Mouse (Mus musculus): ENCODE data around the gene 1110008L16Rik. TPM values are rescaled to one million over a fixed set of nuclear protein-coding genes. Genes with fewer than 3 reads are reported as not detected.

The 1110008L16Rik gene
- polyA plus RNA-seq, 1 experiment from 2014 or later = 19.5 TPM

- ATAC-seq = 0 out of 2 replicates have a peak, but pooled peaks have one; percentile 68
- no peak overlapping the region for H3K4me2 ChIP-seq (replicated peaks)
- no peaks in the 10 kb centered on the region for H3K27me3 ChIP-seq (replicated peaks)
- H3K27ac ChIP-seq = no peak overlapping the region
- no peak overlapping the region for H3K4me3 ChIP-seq (replicated peaks)
- no peak overlapping the region for H3K9ac ChIP-seq
- H3K4me1 ChIP-seq (replicated peaks) = no peaks in the 10 kb centered on the region
- 46% methylated on average over 6 of the region's 6 CpGs for WGBS
- H3K36me3 ChIP-seq = no peaks in the 10 kb centered on the region
- no peaks in the 10 kb centered on the region for H3K9me3 ChIP-seq
Measured at GRCm38 (mm10) chr12:55353423-55353822, 54.0 kb downstream of the 1110008L16Rik start.

- Histone ChIP-seq H3K9ac (no peak overlapping the region), H3K4me3 (replicated peaks) (no peak overlapping the region), H3K4me1 (replicated peaks) (no peaks in the 10 kb centered on the region), H3K36me3 (no peaks in the 10 kb centered on the region), H3K4me2 (replicated peaks) (no peak overlapping the region), H3K27ac (no peak overlapping the region), H3K9me3 (no peaks in the 10 kb centered on the region), H3K27me3 (replicated peaks) (no peaks in the 10 kb centered on the region)
- WGBS = 46% methylated on average over 4 of the region's 4 CpGs
- 0 out of 2 replicates have a peak, but pooled peaks have one; percentile 61 for ATAC-seq
Measured at GRCm38 (mm10) chr12:55354904-55355303, 55.5 kb downstream of the 1110008L16Rik start.

- Histone ChIP-seq H3K4me3 (replicated peaks) (no peak overlapping the region), H3K36me3 (no peaks in the 10 kb centered on the region), H3K4me2 (replicated peaks) (no peak overlapping the region), H3K9ac (no peak overlapping the region), H3K27ac (no peak overlapping the region), H3K9me3 (no peaks in the 10 kb centered on the region), H3K4me1 (replicated peaks) (no peaks in the 10 kb centered on the region), H3K27me3 (replicated peaks) (no peaks in the 10 kb centered on the region)
- ATAC-seq = no peak
- 46% methylated on average over 1 of the region's 1 CpGs for WGBS
Measured at GRCm38 (mm10) chr12:55357303-55357702, 57.9 kb downstream of the 1110008L16Rik start.

DNA sequence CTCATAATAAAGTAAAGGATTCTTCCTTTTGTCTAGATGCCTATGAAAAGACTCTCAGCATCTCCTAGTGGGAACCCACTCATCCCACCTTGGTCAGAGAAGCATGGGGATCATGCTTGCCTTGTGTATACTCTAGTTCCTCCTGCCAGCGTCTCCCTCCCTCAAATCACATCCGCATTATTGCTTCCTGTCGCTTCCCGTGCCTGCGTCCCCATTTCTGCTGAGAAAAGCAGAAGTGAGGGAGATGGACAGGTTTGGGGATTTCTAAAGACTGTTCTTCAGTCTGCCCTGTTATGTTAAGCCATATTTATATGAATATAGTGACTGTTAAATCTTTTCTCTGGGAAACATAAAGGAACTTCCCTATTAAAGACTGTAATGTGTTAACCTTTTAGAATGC is 61.6 kb downstream of the 1110008L16Rik start:
- no peak overlapping the region for H3K9ac ChIP-seq
- H3K4me2 ChIP-seq (replicated peaks) = no peak overlapping the region
- H3K4me3 ChIP-seq (replicated peaks) = no peak overlapping the region
- 76% methylated on average over 5 of the region's 5 CpGs for WGBS
- no peaks in the 10 kb centered on the region for H3K9me3 ChIP-seq
- no peaks in the 10 kb centered on the region for H3K4me1 ChIP-seq (replicated peaks)
- H3K27me3 ChIP-seq (replicated peaks) = no peaks in the 10 kb centered on the region
- no peak overlapping the region for H3K27ac ChIP-seq
- no peaks in the 10 kb centered on the region for H3K36me3 ChIP-seq
- ATAC-seq = no peak

GRCm38 (mm10) chr12:55365083-55365482 is 65.7 kb downstream of the 1110008L16Rik start:
- no peaks in the 10 kb centered on the region for H3K4me1 ChIP-seq (replicated peaks)
- H3K27ac ChIP-seq = no peak overlapping the region
- no peaks in the 10 kb centered on the region for H3K9me3 ChIP-seq
- no peaks in the 10 kb centered on the region for H3K27me3 ChIP-seq (replicated peaks)
- H3K4me2 ChIP-seq (replicated peaks) = no peak overlapping the region
- no peaks in the 10 kb centered on the region for H3K36me3 ChIP-seq
- no peak overlapping the region for H3K4me3 ChIP-seq (replicated peaks)
- ATAC-seq = no peak
- H3K9ac ChIP-seq = no peak overlapping the region
- 70% methylated on average over 2 of the region's 2 CpGs for WGBS

GRCm38 (mm10) chr12:55372424-55373055 is 73.2 kb downstream of the 1110008L16Rik start:
- Histone ChIP-seq H3K4me2 (replicated peaks) (no peak overlapping the region), H3K4me3 (replicated peaks) (no peak overlapping the region), H3K9me3 (no peaks in the 10 kb centered on the region), H3K27me3 (replicated peaks) (no peaks in the 10 kb centered on the region), H3K4me1 (replicated peaks) (no peaks in the 10 kb centered on the region), H3K36me3 (no peaks in the 10 kb centered on the region), H3K27ac (no peak overlapping the region), H3K9ac (no peak overlapping the region)
- ATAC-seq = no peak
- 79% methylated on average over 3 of the region's 3 CpGs for WGBS

- peak overlapping the region; percentile 34; the same call in 1 of the 2 replicates for H3K27ac ChIP-seq
- H3K36me3 ChIP-seq = no peaks in the 10 kb centered on the region
- ATAC-seq = peak; percentile 85
- 74% methylated on average over 16 of the region's 16 CpGs for WGBS
- no peak overlapping the region for H3K9ac ChIP-seq
- H3K4me3 ChIP-seq (replicated peaks) = no peak overlapping the region
- H3K4me2 ChIP-seq (replicated peaks) = no peak overlapping the region
- H3K27me3 ChIP-seq (replicated peaks) = no peaks in the 10 kb centered on the region
- no peaks in the 10 kb centered on the region for H3K4me1 ChIP-seq (replicated peaks)
- no peaks in the 10 kb centered on the region for H3K9me3 ChIP-seq
Measured at GRCm38 (mm10) chr12:55376956-55377609, 77.7 kb downstream of the 1110008L16Rik start.

GRCm38 (mm10) chr12:55377610-55377980 is 78.2 kb downstream of the 1110008L16Rik start:
- peak; percentile 45; the same call in 1 of the 2 replicates for ATAC-seq
- no peak overlapping the region for H3K9ac ChIP-seq
- H3K27ac ChIP-seq = 0 out of 2 replicates have a peak overlapping the region, but pooled peaks have one; percentile 34
- H3K4me1 ChIP-seq (replicated peaks) = no peaks in the 10 kb centered on the region
- 67% methylated on average over 6 of the region's 6 CpGs for WGBS
- no peaks in the 10 kb centered on the region for H3K9me3 ChIP-seq
- no peak overlapping the region for H3K4me3 ChIP-seq (replicated peaks)
- H3K27me3 ChIP-seq (replicated peaks) = no peaks in the 10 kb centered on the region
- no peaks in the 10 kb centered on the region for H3K36me3 ChIP-seq
- no peak overlapping the region for H3K4me2 ChIP-seq (replicated peaks)

DNA sequence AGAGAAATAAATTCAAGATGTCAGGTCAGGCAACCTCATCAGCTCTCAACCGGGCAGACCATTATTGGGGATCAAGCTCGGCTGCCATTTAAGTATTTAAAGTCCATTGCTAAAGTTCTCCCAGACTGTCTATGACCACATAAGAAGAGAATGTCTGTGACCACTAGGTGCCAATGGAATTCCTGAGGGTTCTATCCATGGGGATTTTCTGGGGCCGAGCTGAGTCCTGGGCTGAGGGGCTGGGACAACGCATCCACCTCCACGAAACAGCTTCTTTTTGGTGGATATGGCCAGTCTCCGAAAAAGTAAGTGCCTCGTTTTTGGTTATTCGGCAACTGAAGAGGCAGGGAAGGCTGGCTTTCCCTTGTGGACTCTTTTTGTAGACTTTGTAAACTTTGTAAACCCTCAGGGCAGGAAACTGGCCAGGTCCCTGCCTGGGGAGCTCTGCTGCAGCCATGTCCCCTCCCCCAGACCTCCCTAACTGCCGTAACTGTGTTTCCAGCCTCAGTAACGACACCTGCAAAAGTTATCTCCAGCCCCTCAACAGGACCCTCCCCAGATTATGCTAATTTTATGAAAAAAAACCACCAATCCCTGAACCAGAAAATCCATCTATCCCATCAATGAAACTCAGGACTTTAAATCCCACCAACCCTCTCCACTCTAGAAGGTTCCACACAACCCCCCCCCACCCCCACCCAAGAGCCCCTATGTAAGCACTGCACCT is 84.8 kb downstream of the 1110008L16Rik start, which contains the start of gene Psma6:
Gene Psma6 (plus strand): TSS at position 200 of the 727 bp plus-strand sequence.
- Histone ChIP-seq H3K9me3 (no peaks in the 10 kb centered on the region), H3K4me3 (replicated peaks) (no peak within 1 kb of the TSS), H3K27ac (no peak within 1 kb of the TSS), H3K36me3 (no peaks in the 10 kb centered on the region), H3K4me2 (replicated peaks) (no peak within 1 kb of the TSS), H3K9ac (no peak within 1 kb of the TSS), H3K4me1 (replicated peaks) (0 out of 2 replicates have a peak, but pooled peaks cover 6% of the 10 kb centered on the region), H3K27me3 (replicated peaks) (no peaks in the 10 kb centered on the region)
- ATAC-seq = no peak
- 72% methylated on average over 10 of the region's 10 CpGs for WGBS

GRCm38 (mm10) chr12:55384826-55385225 is 85.4 kb downstream of the 1110008L16Rik start:
- H3K36me3 ChIP-seq = no peaks in the 10 kb centered on the region
- H3K4me3 ChIP-seq (replicated peaks) = no peak overlapping the region
- H3K9me3 ChIP-seq = no peaks in the 10 kb centered on the region
- ATAC-seq = no peak
- H3K27ac ChIP-seq = no peak overlapping the region
- H3K4me1 ChIP-seq (replicated peaks) = 0 out of 2 replicates have a peak, but pooled peaks cover 7% of the 10 kb centered on the region
- 82% methylated on average over 3 of the region's 3 CpGs for WGBS
- no peak overlapping the region for H3K9ac ChIP-seq
- no peak overlapping the region for H3K4me2 ChIP-seq (replicated peaks)
- H3K27me3 ChIP-seq (replicated peaks) = no peaks in the 10 kb centered on the region

- Histone ChIP-seq H3K4me2 (replicated peaks) (no peak overlapping the region), H3K9ac (no peak overlapping the region), H3K27me3 (replicated peaks) (no peaks in the 10 kb centered on the region), H3K36me3 (no peaks in the 10 kb centered on the region), H3K4me3 (replicated peaks) (no peak overlapping the region), H3K9me3 (no peaks in the 10 kb centered on the region), H3K4me1 (replicated peaks) (0 out of 2 replicates have a peak, but pooled peaks cover 9% of the 10 kb centered on the region), H3K27ac (no peak overlapping the region)
- no peak for ATAC-seq
- 75% methylated on average over 6 of the region's 6 CpGs for WGBS
Measured at GRCm38 (mm10) chr12:55385931-55386330, 86.6 kb downstream of the 1110008L16Rik start.

DNA sequence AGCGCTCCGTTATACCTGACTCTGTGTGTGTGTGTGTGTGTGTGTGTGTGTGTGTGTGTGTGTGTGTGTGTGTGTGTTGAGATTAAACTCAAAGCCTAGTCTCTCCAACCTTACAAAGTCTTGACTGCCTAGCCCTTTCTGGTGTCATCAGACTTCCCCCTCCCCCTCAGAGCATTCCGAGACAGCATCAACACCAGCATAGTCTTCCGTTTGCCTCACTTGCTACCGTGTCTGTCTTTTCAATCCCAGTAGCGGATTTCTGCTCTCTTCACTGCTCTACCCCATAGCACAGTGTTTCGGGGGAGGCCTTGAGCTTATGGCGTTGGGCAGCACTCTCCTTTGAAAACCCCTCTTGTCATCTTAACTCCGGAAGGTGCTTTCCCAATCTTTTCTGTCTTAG is 87.1 kb downstream of the 1110008L16Rik start:
- ATAC-seq = no peak
- Histone ChIP-seq H3K27ac (no peak overlapping the region), H3K9ac (no peak overlapping the region), H3K36me3 (no peaks in the 10 kb centered on the region), H3K4me1 (replicated peaks) (0 out of 2 replicates have a peak, but pooled peaks cover 9% of the 10 kb centered on the region), H3K9me3 (no peaks in the 10 kb centered on the region), H3K4me2 (replicated peaks) (no peak overlapping the region), H3K4me3 (replicated peaks) (no peak overlapping the region), H3K27me3 (replicated peaks) (no peaks in the 10 kb centered on the region)
- 73% methylated on average over 9 of the region's 9 CpGs for WGBS
